Mouse (Mus musculus): Measurements from ENCODE around the gene Pias3. TPM values are rescaled to one million over a fixed set of nuclear protein-coding genes. Genes with fewer than 3 reads are reported as not detected.

Pias3 gene
- total and polyA plus RNA-seq, 2 experiments from 2014 or later, result 46.0 to 49.7 TPM

- H3K9me3 ChIP-seq (ENCODE audit: low read length), result no peaks in the 10 kb centered on the region
- no peaks in the 10 kb centered on the region for H3K4me1 ChIP-seq (ENCODE audit: insufficient read depth, low read length)
- H3K27me3 ChIP-seq (ENCODE audit: insufficient read depth, low read length), result no peaks in the 10 kb centered on the region
- 93% methylated on average over 5 of the region's 5 CpGs for WGBS
- no peak overlapping the region for H3K27ac ChIP-seq (ENCODE audit: low read depth, low read length)
- no peak overlapping the region for H3K9ac ChIP-seq (replicated peaks; ENCODE audit: low read length, poor library complexity, severe bottlenecking)
- no peak for TF ChIP-seq CTCF (IDR thresholded peaks at IDR 0.05)
- DNase-seq (ENCODE audit: low spot score) (no peak), ATAC-seq (ENCODE audit: low FRiP score) (no peak)
- peaks cover 39% of the 10 kb centered on the region for H3K36me3 ChIP-seq (ENCODE audit: insufficient read depth, low read length)
- H3K4me2 ChIP-seq (ENCODE audit: low read depth, low read length, poor library complexity, severe bottlenecking), result no peak overlapping the region
- H3K4me3 ChIP-seq (ENCODE audit: low read depth, low read length), result no peak overlapping the region
Observed at GRCm38 (mm10) chr3:96714286-96714685, 18.1 kb downstream of the Pias3 start.

GRCm38 (mm10) chr3:96715854-96716253 lies 19.7 kb downstream of the Pias3 start:
- Histone ChIP-seq H3K4me2 (ENCODE audit: low read depth, low read length, poor library complexity, severe bottlenecking) (no peak overlapping the region), H3K9ac (replicated peaks; ENCODE audit: low read length, poor library complexity, severe bottlenecking) (no peak overlapping the region), H3K27ac (ENCODE audit: low read depth, low read length) (no peak overlapping the region), H3K36me3 (ENCODE audit: insufficient read depth, low read length) (peaks cover 30% of the 10 kb centered on the region), H3K27me3 (ENCODE audit: insufficient read depth, low read length) (no peaks in the 10 kb centered on the region), H3K4me1 (ENCODE audit: insufficient read depth, low read length) (no peaks in the 10 kb centered on the region), H3K9me3 (ENCODE audit: low read length) (no peaks in the 10 kb centered on the region), H3K4me3 (ENCODE audit: low read depth, low read length) (no peak overlapping the region)
- 87% methylated on average over 2 of the region's 2 CpGs for WGBS
- DNase-seq (ENCODE audit: low spot score) (no peak), ATAC-seq (ENCODE audit: low FRiP score) (no peak)
- TF ChIP-seq CTCF (IDR thresholded peaks at IDR 0.05), result no peak

- DNase-seq (ENCODE audit: low spot score), result peak; percentile 80
- no peak for ATAC-seq (ENCODE audit: low FRiP score)
- TF ChIP-seq CTCF (IDR thresholded peaks at IDR 0.05), result peak; percentile 65
- no peaks in the 10 kb centered on the region for H3K27me3 ChIP-seq (ENCODE audit: insufficient read depth, low read length)
- H3K36me3 ChIP-seq (ENCODE audit: insufficient read depth, low read length), result peaks cover 15% of the 10 kb centered on the region
- H3K27ac ChIP-seq (ENCODE audit: low read depth, low read length), result no peak overlapping the region
- no peak overlapping the region for H3K4me3 ChIP-seq (ENCODE audit: low read depth, low read length)
- H3K4me1 ChIP-seq (ENCODE audit: insufficient read depth, low read length), result no peaks in the 10 kb centered on the region
- no peak overlapping the region for H3K9ac ChIP-seq (replicated peaks; ENCODE audit: low read length, poor library complexity, severe bottlenecking)
- no peaks in the 10 kb centered on the region for H3K9me3 ChIP-seq (ENCODE audit: low read length)
- 37% methylated on average over 14 of the region's 14 CpGs for WGBS
- no peak overlapping the region for H3K4me2 ChIP-seq (ENCODE audit: low read depth, low read length, poor library complexity, severe bottlenecking)
Observed at GRCm38 (mm10) chr3:96719173-96719572, 23.0 kb downstream of the Pias3 start.

- WGBS, result under 1% methylated on average over 49 of the region's 52 CpGs
- Histone ChIP-seq H3K36me3 (ENCODE audit: insufficient read depth, low read length) (peaks cover 12% of the 10 kb centered on the region), H3K9me3 (ENCODE audit: low read length) (no peaks in the 10 kb centered on the region), H3K4me2 (ENCODE audit: low read depth, low read length, poor library complexity, severe bottlenecking) (peak within 1 kb of the TSS; percentile 63), H3K27ac (ENCODE audit: low read depth, low read length) (peak within 1 kb of the TSS; percentile 88), H3K27me3 (ENCODE audit: insufficient read depth, low read length) (no peaks in the 10 kb centered on the region), H3K9ac (replicated peaks; ENCODE audit: low read length, poor library complexity, severe bottlenecking) (peak within 1 kb of the TSS; percentile 79), H3K4me1 (ENCODE audit: insufficient read depth, low read length) (peaks cover 5% of the 10 kb centered on the region; the same call in 1 of the 2 replicates), H3K4me3 (ENCODE audit: low read depth, low read length) (peak within 1 kb of the TSS; percentile 69)
- no peak for TF ChIP-seq CTCF (IDR thresholded peaks at IDR 0.05)
- ATAC-seq (ENCODE audit: low FRiP score) (peak; percentile 95), DNase-seq (ENCODE audit: low spot score) (peak; percentile 95)
Observed at GRCm38 (mm10) chr3:96727343-96727827, 31.2 kb downstream of the Pias3 start, which contains the start of the genes Polr3c and Rnf115. Gene Polr3c, minus strand, starts transcription at chr3:96727628. Gene Rnf115, plus strand, starts transcription at chr3:96727664.

GRCm38 (mm10) chr3:96727828-96728633 lies 31.8 kb downstream of the Pias3 start:
- Histone ChIP-seq H3K27ac (ENCODE audit: low read depth, low read length) (peak overlapping the region; percentile 88), H3K36me3 (ENCODE audit: insufficient read depth, low read length) (peaks cover 7% of the 10 kb centered on the region), H3K27me3 (ENCODE audit: insufficient read depth, low read length) (no peaks in the 10 kb centered on the region), H3K9me3 (ENCODE audit: low read length) (no peaks in the 10 kb centered on the region), H3K4me2 (ENCODE audit: low read depth, low read length, poor library complexity, severe bottlenecking) (peak overlapping the region; percentile 63), H3K4me3 (ENCODE audit: low read depth, low read length) (peak overlapping the region; percentile 69), H3K4me1 (ENCODE audit: insufficient read depth, low read length) (peaks cover 5% of the 10 kb centered on the region; the same call in 1 of the 2 replicates), H3K9ac (replicated peaks; ENCODE audit: low read length, poor library complexity, severe bottlenecking) (peak overlapping the region; percentile 79)
- peak; percentile 21 for DNase-seq (ENCODE audit: low spot score)
- TF ChIP-seq CTCF (IDR thresholded peaks at IDR 0.05), result no peak
- ATAC-seq (ENCODE audit: low FRiP score), result peak; percentile 53
- WGBS, result under 1% methylated on average over 41 of the region's 42 CpGs
